Mouse (Mus musculus): Measurements from ENCODE around the gene Impdh1.
"Not testable (repeated sequence)": the region's sequence is repeated elsewhere in the genome, so short reads cannot be mapped to it uniquely, and the experiment has no call there.

Impdh1 gene

GRCm38 (mm10) chr6:29178888-29179658 is 37.1 kb downstream of the Impdh1 start, which contains the start of gene Prrt4:
Prrt4 (minus strand) TSS chr6:29179584.
- DNase-seq: peak; percentile 80

- DNase-seq: no peak
Observed at GRCm38 (mm10) chr6:29177901-29178879, 38.0 kb downstream of the Impdh1 start.

GRCm38 (mm10) chr6:29175113-29175512 is 41.1 kb downstream of the Impdh1 start:
- no peak for DNase-seq

DNA sequence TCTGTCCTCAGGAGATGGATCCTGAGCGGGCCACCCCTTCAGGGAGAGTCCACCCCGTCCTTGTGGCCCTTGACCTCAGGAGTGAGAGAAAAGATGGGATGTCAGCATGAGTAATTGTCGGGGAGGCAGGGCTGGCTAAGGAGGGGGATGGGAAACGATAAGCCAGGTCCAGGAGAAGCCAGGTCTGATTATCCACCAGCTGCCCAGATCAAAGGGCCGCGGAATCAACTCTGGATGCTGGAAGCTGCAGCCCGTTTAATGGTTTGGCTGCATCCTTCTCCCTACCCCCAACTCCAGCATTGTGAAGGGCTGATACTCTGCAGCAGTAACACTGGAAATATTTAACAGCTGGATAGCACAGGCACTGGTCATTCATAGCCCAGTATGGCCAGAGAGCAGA is 41.8 kb downstream of the Impdh1 start:
- DNase-seq: no peak

DNA sequence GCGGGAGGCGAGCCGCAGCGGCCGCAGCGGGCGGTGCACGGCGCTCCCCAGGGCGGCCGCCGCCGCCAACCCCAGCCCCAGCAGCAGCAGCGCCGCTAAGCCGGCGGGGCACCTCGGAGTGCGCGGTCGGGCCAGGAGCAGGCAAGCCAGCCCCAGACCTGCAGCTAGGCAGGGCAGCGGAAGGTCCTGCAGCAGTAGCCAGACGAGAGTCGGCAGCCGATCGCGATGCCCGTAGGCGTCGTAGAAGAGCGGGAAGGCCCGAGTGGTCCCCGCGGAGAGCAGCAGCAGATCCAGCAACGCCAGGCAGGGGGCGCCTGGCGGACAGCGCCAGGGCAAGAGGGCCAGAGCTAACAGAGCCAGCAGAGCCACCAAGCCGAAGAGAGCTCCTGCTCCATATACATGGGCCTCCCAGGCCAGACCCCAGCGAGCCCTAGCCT is 45.2 kb downstream of the Impdh1 start:
- peak; percentile 68 for DNase-seq

DNA sequence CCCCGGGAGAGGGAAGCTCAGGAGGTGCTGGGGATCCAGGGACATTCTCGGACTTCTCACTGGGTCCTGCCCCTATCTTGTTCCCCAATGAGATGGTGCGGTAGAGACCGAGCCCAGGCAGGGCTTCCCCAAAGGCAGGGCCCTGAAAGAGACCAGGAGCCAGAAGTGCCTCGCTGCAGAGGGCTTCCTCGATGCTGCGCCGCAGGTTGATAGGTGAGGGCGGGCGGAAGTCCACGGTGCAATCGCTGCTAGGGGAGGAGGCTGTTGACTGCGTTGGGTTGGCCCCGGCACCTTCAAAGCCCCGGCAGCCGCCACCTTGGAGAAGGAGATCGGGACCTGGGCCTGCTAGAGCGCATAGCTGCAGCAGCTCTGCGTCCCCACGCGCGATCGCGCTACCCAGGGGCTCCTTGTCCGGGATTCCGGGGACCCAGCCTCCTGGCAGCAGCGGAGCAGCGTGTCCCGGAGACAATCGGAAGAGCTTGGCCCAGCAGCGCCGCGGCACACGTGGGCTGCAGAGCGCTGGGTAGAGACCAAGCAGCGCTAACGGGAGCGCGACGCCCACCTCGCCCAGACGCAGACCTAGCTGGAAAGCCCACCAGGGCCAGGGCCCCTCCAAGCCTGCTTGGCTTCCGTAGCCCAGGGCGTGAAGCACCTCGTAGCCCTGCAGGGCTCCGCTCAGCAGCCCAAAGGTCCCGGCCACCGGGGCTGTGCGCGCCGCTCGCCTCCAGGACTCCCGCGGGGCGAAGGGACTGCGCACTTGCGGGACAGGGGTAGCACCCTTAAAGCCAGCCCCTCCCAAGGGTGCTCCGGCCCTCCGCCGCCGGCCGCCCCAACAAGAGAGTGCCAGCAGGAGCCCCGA is 45.9 kb downstream of the Impdh1 start:
- DNase-seq: no peak

- no peak for DNase-seq
Observed at GRCm38 (mm10) chr6:29169675-29170062, 46.5 kb downstream of the Impdh1 start.

DNA sequence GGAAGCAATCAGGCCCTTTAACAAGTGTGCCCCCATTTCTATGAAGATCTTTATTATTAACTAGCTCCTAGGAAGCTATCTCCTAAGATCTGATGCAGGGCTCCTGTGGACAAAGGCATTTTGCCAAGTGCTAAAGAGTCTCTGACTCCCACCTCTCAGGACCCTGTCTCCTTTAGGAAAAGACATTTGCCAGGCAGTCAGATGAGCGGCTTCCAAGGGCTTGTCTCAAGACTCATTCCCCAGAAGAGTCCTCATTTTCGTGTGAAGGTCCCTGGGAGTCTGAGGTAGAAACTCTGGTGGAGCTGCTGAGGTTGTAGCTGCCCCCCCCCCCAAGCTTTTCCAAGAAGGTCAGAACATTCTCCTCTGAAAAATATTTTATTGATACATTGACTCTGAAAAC is 47.3 kb downstream of the Impdh1 start:
- no peak for DNase-seq

GRCm38 (mm10) chr6:29166196-29166595 is 50.0 kb downstream of the Impdh1 start:
- peak; percentile 26 for DNase-seq

GRCm38 (mm10) chr6:29164314-29165244 is 51.6 kb downstream of the Impdh1 start, which contains the start of gene Rbm28:
Rbm28 (minus strand) TSS chr6:29165006.
- DNase-seq: peak; percentile 89

GRCm38 (mm10) chr6:29161291-29161690 is 54.9 kb downstream of the Impdh1 start:
- not testable (repeated sequence) for DNase-seq

GRCm38 (mm10) chr6:29160786-29161185 is 55.4 kb downstream of the Impdh1 start:
- no peak for DNase-seq

DNA sequence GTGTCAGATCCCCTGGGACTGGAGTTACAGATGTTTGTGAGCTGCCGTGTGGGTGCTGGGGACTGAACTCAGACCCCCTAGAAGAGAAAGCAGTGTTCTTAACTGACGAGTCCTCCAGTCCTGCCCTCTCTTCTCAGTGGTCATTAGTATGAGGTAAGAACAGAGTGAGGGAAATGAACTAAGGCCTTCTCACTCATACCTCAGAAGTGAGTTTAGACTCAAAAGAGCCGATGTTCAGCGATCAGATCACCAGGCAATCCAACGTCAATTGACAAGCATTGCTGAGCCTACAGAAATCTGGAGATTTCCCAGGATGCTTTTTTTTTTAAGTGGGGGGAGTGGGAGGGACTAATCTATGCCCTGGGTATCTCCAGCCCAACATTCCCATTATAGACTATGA is 59.8 kb downstream of the Impdh1 start:
- no peak for DNase-seq
